Mouse (Mus musculus): ENCODE data around the gene Hand1. TPM values are rescaled to one million over a fixed set of nuclear protein-coding genes. Genes with fewer than 3 reads are reported as not detected.

Gene Hand1
- polyA plus RNA-seq (2014; fragmentation: Nextera tagmentation; extraction: Ambion mirVana): not detected in 2 replicates

- no peak within 1 kb of the TSS for H3K9ac ChIP-seq (ENCODE audit: low read depth, low read length)
- no peak for ATAC-seq (ENCODE audit: low FRiP score, low TSS enrichment)
- H3K27me3 ChIP-seq (ENCODE audit: control insufficient read depth, insufficient read depth, low read length): peaks cover 92% of the 10 kb centered on the region
- H3K4me3 ChIP-seq (ENCODE audit: low read length): peak within 1 kb of the TSS; percentile 8; the same call in 1 of the 2 replicates
- no peaks in the 10 kb centered on the region for H3K36me3 ChIP-seq (ENCODE audit: control insufficient read depth, insufficient read depth, low read length)
- H3K4me2 ChIP-seq (replicated peaks; ENCODE audit: low read depth, low read length): no peak within 1 kb of the TSS; the same call in 1 of the 2 replicates
- WGBS: 4% methylated on average over 23 of the region's 23 CpGs
- peaks cover 13% of the 10 kb centered on the region for H3K4me1 ChIP-seq (ENCODE audit: control insufficient read depth, insufficient read depth, low read length)
- H3K9me3 ChIP-seq (ENCODE audit: control insufficient read depth, low read length): no peaks in the 10 kb centered on the region
- H3K27ac ChIP-seq (ENCODE audit: low read depth, low read length): no peak within 1 kb of the TSS
Observed at GRCm38 (mm10) chr11:57832552-57833201, at the start of gene Hand1. Gene Hand1, minus strand, starts transcription at chr11:57832818.

- 65% methylated on average over 2 of the region's 2 CpGs for WGBS
- H3K9ac ChIP-seq (ENCODE audit: low read depth, low read length): no peak overlapping the region
- no peaks in the 10 kb centered on the region for H3K4me1 ChIP-seq (ENCODE audit: control insufficient read depth, insufficient read depth, low read length)
- no peak overlapping the region for H3K27ac ChIP-seq (ENCODE audit: low read depth, low read length)
- H3K4me2 ChIP-seq (replicated peaks; ENCODE audit: low read depth, low read length): no peak overlapping the region
- H3K36me3 ChIP-seq (ENCODE audit: control insufficient read depth, insufficient read depth, low read length): no peaks in the 10 kb centered on the region
- H3K4me3 ChIP-seq (ENCODE audit: low read length): no peak overlapping the region
- no peak for ATAC-seq (ENCODE audit: low FRiP score, low TSS enrichment)
- H3K9me3 ChIP-seq (ENCODE audit: control insufficient read depth, low read length): no peaks in the 10 kb centered on the region
- H3K27me3 ChIP-seq (ENCODE audit: control insufficient read depth, insufficient read depth, low read length): no peaks in the 10 kb centered on the region
Observed at GRCm38 (mm10) chr11:57876157-57876556, 43.5 kb upstream of the Hand1 start.

GRCm38 (mm10) chr11:57873014-57873413, 40.4 kb upstream of the Hand1 start:
- Histone ChIP-seq H3K27me3 (ENCODE audit: control insufficient read depth, insufficient read depth, low read length) (no peaks in the 10 kb centered on the region), H3K4me1 (ENCODE audit: control insufficient read depth, insufficient read depth, low read length) (no peaks in the 10 kb centered on the region), H3K27ac (ENCODE audit: low read depth, low read length) (no peak overlapping the region), H3K36me3 (ENCODE audit: control insufficient read depth, insufficient read depth, low read length) (no peaks in the 10 kb centered on the region), H3K9ac (ENCODE audit: low read depth, low read length) (no peak overlapping the region), H3K4me2 (replicated peaks; ENCODE audit: low read depth, low read length) (no peak overlapping the region), H3K9me3 (ENCODE audit: control insufficient read depth, low read length) (no peaks in the 10 kb centered on the region), H3K4me3 (ENCODE audit: low read length) (no peak overlapping the region)
- 51% methylated on average over 3 of the region's 3 CpGs for WGBS
- no peak for ATAC-seq (ENCODE audit: low FRiP score, low TSS enrichment)

GRCm38 (mm10) chr11:57868753-57869460, 36.3 kb upstream of the Hand1 start:
- Histone ChIP-seq H3K9me3 (ENCODE audit: control insufficient read depth, low read length) (no peaks in the 10 kb centered on the region), H3K4me3 (ENCODE audit: low read length) (no peak overlapping the region), H3K9ac (ENCODE audit: low read depth, low read length) (no peak overlapping the region), H3K4me1 (ENCODE audit: control insufficient read depth, insufficient read depth, low read length) (0 out of 2 replicates have a peak, but pooled peaks cover 4% of the 10 kb centered on the region), H3K4me2 (replicated peaks; ENCODE audit: low read depth, low read length) (no peak overlapping the region), H3K27ac (ENCODE audit: low read depth, low read length) (no peak overlapping the region), H3K36me3 (ENCODE audit: control insufficient read depth, insufficient read depth, low read length) (no peaks in the 10 kb centered on the region), H3K27me3 (ENCODE audit: control insufficient read depth, insufficient read depth, low read length) (no peaks in the 10 kb centered on the region)
- ATAC-seq (ENCODE audit: low FRiP score, low TSS enrichment): no peak
- 50% methylated on average over 9 of the region's 9 CpGs for WGBS

- no peak for ATAC-seq (ENCODE audit: low FRiP score, low TSS enrichment)
- Histone ChIP-seq H3K4me2 (replicated peaks; ENCODE audit: low read depth, low read length) (no peak overlapping the region), H3K4me1 (ENCODE audit: control insufficient read depth, insufficient read depth, low read length) (0 out of 2 replicates have a peak, but pooled peaks cover 4% of the 10 kb centered on the region), H3K27ac (ENCODE audit: low read depth, low read length) (no peak overlapping the region), H3K36me3 (ENCODE audit: control insufficient read depth, insufficient read depth, low read length) (no peaks in the 10 kb centered on the region), H3K9me3 (ENCODE audit: control insufficient read depth, low read length) (no peaks in the 10 kb centered on the region), H3K4me3 (ENCODE audit: low read length) (no peak overlapping the region), H3K27me3 (ENCODE audit: control insufficient read depth, insufficient read depth, low read length) (no peaks in the 10 kb centered on the region), H3K9ac (ENCODE audit: low read depth, low read length) (no peak overlapping the region)
- 51% methylated on average over 7 of the region's 7 CpGs for WGBS
Observed at GRCm38 (mm10) chr11:57866466-57866865, 33.8 kb upstream of the Hand1 start.

- no peak overlapping the region for H3K4me3 ChIP-seq (ENCODE audit: low read length)
- no peaks in the 10 kb centered on the region for H3K9me3 ChIP-seq (ENCODE audit: control insufficient read depth, low read length)
- H3K9ac ChIP-seq (ENCODE audit: low read depth, low read length): no peak overlapping the region
- no peak overlapping the region for H3K4me2 ChIP-seq (replicated peaks; ENCODE audit: low read depth, low read length)
- H3K4me1 ChIP-seq (ENCODE audit: control insufficient read depth, insufficient read depth, low read length): 0 out of 2 replicates have a peak, but pooled peaks cover 4% of the 10 kb centered on the region
- 27% methylated on average over 8 of the region's 8 CpGs for WGBS
- H3K27ac ChIP-seq (ENCODE audit: low read depth, low read length): no peak overlapping the region
- no peak for ATAC-seq (ENCODE audit: low FRiP score, low TSS enrichment)
- H3K36me3 ChIP-seq (ENCODE audit: control insufficient read depth, insufficient read depth, low read length): no peaks in the 10 kb centered on the region
- H3K27me3 ChIP-seq (ENCODE audit: control insufficient read depth, insufficient read depth, low read length): no peaks in the 10 kb centered on the region
Observed at GRCm38 (mm10) chr11:57864577-57864976, 32.0 kb upstream of the Hand1 start.

- Histone ChIP-seq H3K27me3 (ENCODE audit: control insufficient read depth, insufficient read depth, low read length) (no peaks in the 10 kb centered on the region), H3K27ac (ENCODE audit: low read depth, low read length) (no peak overlapping the region), H3K4me3 (ENCODE audit: low read length) (no peak overlapping the region), H3K9ac (ENCODE audit: low read depth, low read length) (no peak overlapping the region), H3K9me3 (ENCODE audit: control insufficient read depth, low read length) (no peaks in the 10 kb centered on the region), H3K4me2 (replicated peaks; ENCODE audit: low read depth, low read length) (no peak overlapping the region), H3K4me1 (ENCODE audit: control insufficient read depth, insufficient read depth, low read length) (0 out of 2 replicates have a peak, but pooled peaks cover 4% of the 10 kb centered on the region), H3K36me3 (ENCODE audit: control insufficient read depth, insufficient read depth, low read length) (no peaks in the 10 kb centered on the region)
- 89% methylated on average over 7 of the region's 7 CpGs for WGBS
- no peak for ATAC-seq (ENCODE audit: low FRiP score, low TSS enrichment)
Observed at GRCm38 (mm10) chr11:57862088-57862487, 29.5 kb upstream of the Hand1 start.

GRCm38 (mm10) chr11:57857709-57858108, 25.1 kb upstream of the Hand1 start:
- Histone ChIP-seq H3K27ac (ENCODE audit: low read depth, low read length) (no peak overlapping the region), H3K36me3 (ENCODE audit: control insufficient read depth, insufficient read depth, low read length) (no peaks in the 10 kb centered on the region), H3K27me3 (ENCODE audit: control insufficient read depth, insufficient read depth, low read length) (no peaks in the 10 kb centered on the region), H3K9me3 (ENCODE audit: control insufficient read depth, low read length) (no peaks in the 10 kb centered on the region), H3K4me1 (ENCODE audit: control insufficient read depth, insufficient read depth, low read length) (no peaks in the 10 kb centered on the region), H3K4me3 (ENCODE audit: low read length) (no peak overlapping the region), H3K4me2 (replicated peaks; ENCODE audit: low read depth, low read length) (no peak overlapping the region), H3K9ac (ENCODE audit: low read depth, low read length) (no peak overlapping the region)
- no peak for ATAC-seq (ENCODE audit: low FRiP score, low TSS enrichment)
- 39% methylated on average over 4 of the region's 4 CpGs for WGBS

GRCm38 (mm10) chr11:57853571-57853970, 21.0 kb upstream of the Hand1 start:
- no peak for ATAC-seq (ENCODE audit: low FRiP score, low TSS enrichment)
- Histone ChIP-seq H3K36me3 (ENCODE audit: control insufficient read depth, insufficient read depth, low read length) (no peaks in the 10 kb centered on the region), H3K27ac (ENCODE audit: low read depth, low read length) (no peak overlapping the region), H3K9ac (ENCODE audit: low read depth, low read length) (no peak overlapping the region), H3K27me3 (ENCODE audit: control insufficient read depth, insufficient read depth, low read length) (peaks cover 10% of the 10 kb centered on the region), H3K4me2 (replicated peaks; ENCODE audit: low read depth, low read length) (no peak overlapping the region), H3K4me1 (ENCODE audit: control insufficient read depth, insufficient read depth, low read length) (no peaks in the 10 kb centered on the region), H3K4me3 (ENCODE audit: low read length) (no peak overlapping the region), H3K9me3 (ENCODE audit: control insufficient read depth, low read length) (no peaks in the 10 kb centered on the region)
- WGBS: 69% methylated on average over 6 of the region's 6 CpGs
